Mouse (Mus musculus): Measurements from ENCODE around the gene Mars.

- no peak for TF ChIP-seq POLR2A (IDR thresholded peaks at IDR 0.05; ENCODE audit: borderline replicate concordance, control insufficient read depth, low read depth, low read length)
- no peak for TF ChIP-seq CTCF (IDR thresholded peaks at IDR 0.05; ENCODE audit: control insufficient read depth, insufficient read depth, low read length)
These were observed 10.6 kb upstream of the Mars start for GRCm38 (mm10) chr10:127322178-127322577.
